Mouse (Mus musculus) E14TG2a.4 (cell line): ENCODE data around the gene Nrip1.

Experiments used
- CTCF ChIP-seq: conservative IDR thresholded peaks from 2 replicates; pipeline ENCODE4 v1.5.1; 2014; ENCODE audit warnings: low read length
- POU5F1 ChIP-seq: IDR thresholded peaks from 2 replicates; pipeline ENCODE4 v1.6.1; 2014; ENCODE audit warnings: low read length, borderline replicate concordance

- no peak for TF ChIP-seq CTCF
- TF ChIP-seq POU5F1 = no peak
Measured at GRCm38 (mm10) chr16:76371614-76371917, 2.1 kb downstream of the Nrip1 start.
